Mouse (Mus musculus): ENCODE results near the gene Efcab11. TPM values are rescaled to one million over a fixed set of nuclear protein-coding genes. Genes with fewer than 3 reads are reported as not detected.

The Efcab11 gene
- polyA plus RNA-seq, 1 experiment from 2014 or later: 18.6 TPM

DNA sequence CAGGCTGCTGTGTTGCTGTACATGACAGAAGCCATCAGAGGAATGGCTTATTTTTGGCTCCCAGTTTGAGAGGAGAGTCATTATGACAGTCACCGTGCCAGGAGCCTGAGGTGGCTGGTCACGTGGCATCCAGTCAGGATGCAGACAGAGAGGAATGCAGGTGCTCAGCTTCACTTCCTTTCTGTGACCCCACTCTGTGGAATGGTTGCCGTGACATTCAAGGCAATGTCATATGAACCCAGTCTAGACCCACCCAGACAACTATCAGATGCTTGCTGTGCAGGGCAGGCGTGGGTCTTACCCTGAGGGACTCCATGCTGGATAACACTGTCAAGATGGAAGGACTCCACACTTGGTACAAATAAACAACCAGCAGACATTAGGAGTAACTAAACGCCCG, 146.0 kb downstream of the Efcab11 start:
- DNase-seq (ENCODE audit: low spot score) (no peak), ATAC-seq (ENCODE audit: insufficient read depth, low FRiP score, low TSS enrichment) (no peak)
- H3K36me3 ChIP-seq (ENCODE audit: control insufficient read depth, insufficient read depth, low read length): no peaks in the 10 kb centered on the region
- WGBS: 89% methylated on average over 6 of the region's 6 CpGs
- H3K27ac ChIP-seq (ENCODE audit: low read depth, low read length): no peak overlapping the region
- H3K4me3 ChIP-seq (ENCODE audit: low read depth, low read length): no peak overlapping the region
- no peak overlapping the region for H3K4me2 ChIP-seq (ENCODE audit: low read depth)
- H3K9me3 ChIP-seq (ENCODE audit: control insufficient read depth, low read length): no peaks in the 10 kb centered on the region
- H3K27me3 ChIP-seq (ENCODE audit: control insufficient read depth, insufficient read depth, low read length): no peaks in the 10 kb centered on the region
- no peak overlapping the region for H3K9ac ChIP-seq (ENCODE audit: low read length)
- 0 out of 2 replicates have a peak, but pooled peaks cover 5% of the 10 kb centered on the region for H3K4me1 ChIP-seq (ENCODE audit: control insufficient read depth, insufficient read depth, low read length)

DNA sequence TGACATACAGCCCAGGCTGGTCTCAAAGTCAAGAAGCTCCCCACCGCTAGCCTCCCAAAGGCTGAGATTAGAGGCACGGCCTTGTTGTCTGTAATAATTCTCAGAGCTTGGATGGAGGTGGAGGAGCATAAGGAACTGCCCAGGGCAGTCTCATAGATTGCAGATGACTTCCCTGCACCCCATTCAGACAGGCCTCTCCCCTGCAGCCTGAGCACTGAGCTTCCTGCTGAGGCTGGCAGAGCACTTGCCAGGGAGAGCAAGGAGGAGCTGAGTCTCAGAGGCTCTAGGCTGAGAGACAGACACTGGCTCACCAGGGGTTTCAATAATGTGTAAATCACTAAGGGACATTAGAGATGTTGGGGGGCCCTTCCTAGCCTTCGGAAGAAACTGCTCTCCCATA, 147.3 kb downstream of the Efcab11 start:
- Histone ChIP-seq H3K9ac (ENCODE audit: low read length) (no peak overlapping the region), H3K36me3 (ENCODE audit: control insufficient read depth, insufficient read depth, low read length) (no peaks in the 10 kb centered on the region), H3K27me3 (ENCODE audit: control insufficient read depth, insufficient read depth, low read length) (no peaks in the 10 kb centered on the region), H3K4me3 (ENCODE audit: low read depth, low read length) (no peak overlapping the region), H3K27ac (ENCODE audit: low read depth, low read length) (no peak overlapping the region), H3K4me1 (ENCODE audit: control insufficient read depth, insufficient read depth, low read length) (0 out of 2 replicates have a peak, but pooled peaks cover 5% of the 10 kb centered on the region), H3K9me3 (ENCODE audit: control insufficient read depth, low read length) (no peaks in the 10 kb centered on the region), H3K4me2 (ENCODE audit: low read depth) (no peak overlapping the region)
- peak; percentile 17 for DNase-seq (ENCODE audit: low spot score)
- no peak for ATAC-seq (ENCODE audit: insufficient read depth, low FRiP score, low TSS enrichment)
- WGBS: 37% methylated on average over 3 of the region's 3 CpGs

GRCm38 (mm10) chr12:99735172-99735571, 149.1 kb downstream of the Efcab11 start:
- no peak for DNase-seq (ENCODE audit: low spot score)
- H3K27ac ChIP-seq (ENCODE audit: low read depth, low read length): no peak overlapping the region
- no peaks in the 10 kb centered on the region for H3K9me3 ChIP-seq (ENCODE audit: control insufficient read depth, low read length)
- no peak overlapping the region for H3K4me2 ChIP-seq (ENCODE audit: low read depth)
- no peak overlapping the region for H3K4me3 ChIP-seq (ENCODE audit: low read depth, low read length)
- no peak for ATAC-seq (ENCODE audit: insufficient read depth, low FRiP score, low TSS enrichment)
- 0 out of 2 replicates have a peak, but pooled peaks cover 5% of the 10 kb centered on the region for H3K4me1 ChIP-seq (ENCODE audit: control insufficient read depth, insufficient read depth, low read length)
- no peaks in the 10 kb centered on the region for H3K27me3 ChIP-seq (ENCODE audit: control insufficient read depth, insufficient read depth, low read length)
- H3K9ac ChIP-seq (ENCODE audit: low read length): no peak overlapping the region
- H3K36me3 ChIP-seq (ENCODE audit: control insufficient read depth, insufficient read depth, low read length): no peaks in the 10 kb centered on the region
- WGBS: 54% methylated on average over 10 of the region's 10 CpGs

DNA sequence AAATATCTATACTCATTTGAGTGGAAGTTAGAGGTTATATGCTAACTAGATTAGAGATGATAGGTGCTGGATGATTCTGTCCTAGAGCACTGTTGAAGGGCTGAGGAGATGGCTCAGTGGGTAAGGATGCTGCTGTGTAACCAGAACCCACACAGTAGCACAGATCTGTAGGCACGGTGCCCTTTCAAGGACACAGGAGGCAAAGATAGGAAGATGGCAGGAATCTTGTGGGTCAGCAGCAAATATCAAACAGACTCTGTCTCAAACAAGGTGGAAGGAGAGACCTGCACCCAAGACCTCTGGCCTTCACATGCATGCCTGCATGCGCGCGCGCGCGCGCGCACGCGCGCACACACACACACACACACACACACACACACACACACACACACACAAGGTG, 160.0 kb downstream of the Efcab11 start:
- no peaks in the 10 kb centered on the region for H3K36me3 ChIP-seq (ENCODE audit: control insufficient read depth, insufficient read depth, low read length)
- no peak overlapping the region for H3K4me2 ChIP-seq (ENCODE audit: low read depth)
- H3K9me3 ChIP-seq (ENCODE audit: control insufficient read depth, low read length): no peaks in the 10 kb centered on the region
- H3K27ac ChIP-seq (ENCODE audit: low read depth, low read length): no peak overlapping the region
- no peaks in the 10 kb centered on the region for H3K4me1 ChIP-seq (ENCODE audit: control insufficient read depth, insufficient read depth, low read length)
- ATAC-seq (ENCODE audit: insufficient read depth, low FRiP score, low TSS enrichment) (no peak), DNase-seq (ENCODE audit: low spot score) (no peak)
- no peaks in the 10 kb centered on the region for H3K27me3 ChIP-seq (ENCODE audit: control insufficient read depth, insufficient read depth, low read length)
- no peak overlapping the region for H3K9ac ChIP-seq (ENCODE audit: low read length)
- H3K4me3 ChIP-seq (ENCODE audit: low read depth, low read length): no peak overlapping the region
- 98% methylated on average over 8 of the region's 12 CpGs for WGBS

DNA sequence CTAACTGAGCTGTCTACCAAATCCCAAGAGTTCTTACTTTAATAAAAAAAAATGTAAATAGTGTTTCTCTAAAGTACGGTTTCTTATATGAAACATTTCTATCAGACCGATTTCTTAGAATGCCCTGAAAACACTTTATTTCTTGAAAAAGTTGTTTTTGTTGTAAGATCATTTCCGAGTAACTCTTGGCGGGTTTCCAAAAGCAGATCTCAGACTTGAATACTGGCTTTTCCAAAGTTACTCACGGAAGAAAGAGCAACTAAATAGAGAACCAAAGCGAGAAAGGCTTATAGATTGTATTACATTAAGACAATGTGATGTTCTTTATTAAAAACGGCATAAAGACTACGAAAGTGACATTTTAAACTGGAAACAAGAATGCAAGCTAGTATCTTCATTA, 160.4 kb downstream of the Efcab11 start:
- Histone ChIP-seq H3K9me3 (ENCODE audit: control insufficient read depth, low read length) (no peaks in the 10 kb centered on the region), H3K27me3 (ENCODE audit: control insufficient read depth, insufficient read depth, low read length) (no peaks in the 10 kb centered on the region), H3K4me1 (ENCODE audit: control insufficient read depth, insufficient read depth, low read length) (no peaks in the 10 kb centered on the region), H3K4me2 (ENCODE audit: low read depth) (no peak overlapping the region), H3K27ac (ENCODE audit: low read depth, low read length) (no peak overlapping the region), H3K36me3 (ENCODE audit: control insufficient read depth, insufficient read depth, low read length) (no peaks in the 10 kb centered on the region), H3K9ac (ENCODE audit: low read length) (no peak overlapping the region), H3K4me3 (ENCODE audit: low read depth, low read length) (no peak overlapping the region)
- ATAC-seq (ENCODE audit: insufficient read depth, low FRiP score, low TSS enrichment) (no peak), DNase-seq (ENCODE audit: low spot score) (no peak)
- WGBS: 93% methylated on average over 8 of the region's 8 CpGs

DNA sequence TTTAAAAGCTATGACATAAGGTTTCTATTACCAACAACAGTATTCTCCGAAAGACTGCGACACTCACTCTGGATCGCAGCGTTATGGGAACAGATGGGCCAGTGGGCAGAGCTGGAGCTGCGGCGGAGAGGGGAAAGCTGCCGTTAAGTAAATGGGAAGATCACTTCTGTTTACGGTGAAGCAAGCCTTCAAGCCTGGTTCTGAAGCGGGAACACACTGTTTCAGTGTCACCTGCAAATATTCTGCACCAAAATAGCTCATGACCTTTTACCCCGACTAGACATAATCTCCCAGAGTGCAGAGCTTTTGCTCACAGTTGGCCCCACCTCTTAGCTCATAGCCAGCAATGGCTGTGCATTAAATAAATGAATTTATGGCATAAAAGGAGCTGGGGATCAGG, 162.9 kb downstream of the Efcab11 start:
- Histone ChIP-seq H3K9ac (ENCODE audit: low read length) (no peak overlapping the region), H3K36me3 (ENCODE audit: control insufficient read depth, insufficient read depth, low read length) (no peaks in the 10 kb centered on the region), H3K4me1 (ENCODE audit: control insufficient read depth, insufficient read depth, low read length) (no peaks in the 10 kb centered on the region), H3K27ac (ENCODE audit: low read depth, low read length) (no peak overlapping the region), H3K27me3 (ENCODE audit: control insufficient read depth, insufficient read depth, low read length) (no peaks in the 10 kb centered on the region), H3K4me3 (ENCODE audit: low read depth, low read length) (no peak overlapping the region), H3K4me2 (ENCODE audit: low read depth) (no peak overlapping the region), H3K9me3 (ENCODE audit: control insufficient read depth, low read length) (no peaks in the 10 kb centered on the region)
- no peak for DNase-seq (ENCODE audit: low spot score)
- WGBS: 81% methylated on average over 10 of the region's 10 CpGs
- no peak for ATAC-seq (ENCODE audit: insufficient read depth, low FRiP score, low TSS enrichment)

DNA sequence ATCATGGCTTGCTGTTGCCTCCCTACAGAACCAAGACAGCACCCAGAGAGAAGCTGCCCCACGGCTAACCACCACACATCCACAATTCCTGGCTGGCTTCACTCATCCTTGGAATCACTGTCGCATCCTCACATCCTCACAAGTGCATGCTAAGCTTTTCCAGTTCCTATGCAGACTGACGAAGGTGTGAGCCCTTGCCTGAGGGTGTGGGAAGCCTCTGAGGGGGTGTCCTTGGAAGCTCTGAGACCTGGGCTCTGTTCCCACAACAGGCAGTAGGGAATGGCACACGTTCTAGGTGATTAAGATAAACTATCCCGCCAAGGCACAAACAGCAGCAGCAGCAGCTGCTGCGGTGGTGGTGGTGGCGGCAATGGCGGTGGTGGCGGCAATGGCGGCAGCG, 164.5 kb downstream of the Efcab11 start:
- DNase-seq (ENCODE audit: low spot score) (no peak), ATAC-seq (ENCODE audit: insufficient read depth, low FRiP score, low TSS enrichment) (no peak)
- Histone ChIP-seq H3K4me1 (ENCODE audit: control insufficient read depth, insufficient read depth, low read length) (peaks cover 6% of the 10 kb centered on the region; the same call in 1 of the 2 replicates), H3K36me3 (ENCODE audit: control insufficient read depth, insufficient read depth, low read length) (no peaks in the 10 kb centered on the region), H3K27me3 (ENCODE audit: control insufficient read depth, insufficient read depth, low read length) (no peaks in the 10 kb centered on the region), H3K4me2 (ENCODE audit: low read depth) (no peak overlapping the region), H3K27ac (ENCODE audit: low read depth, low read length) (no peak overlapping the region), H3K9me3 (ENCODE audit: control insufficient read depth, low read length) (no peaks in the 10 kb centered on the region), H3K9ac (ENCODE audit: low read length) (no peak overlapping the region), H3K4me3 (ENCODE audit: low read depth, low read length) (no peak overlapping the region)
- 95% methylated on average over 11 of the region's 11 CpGs for WGBS

DNA sequence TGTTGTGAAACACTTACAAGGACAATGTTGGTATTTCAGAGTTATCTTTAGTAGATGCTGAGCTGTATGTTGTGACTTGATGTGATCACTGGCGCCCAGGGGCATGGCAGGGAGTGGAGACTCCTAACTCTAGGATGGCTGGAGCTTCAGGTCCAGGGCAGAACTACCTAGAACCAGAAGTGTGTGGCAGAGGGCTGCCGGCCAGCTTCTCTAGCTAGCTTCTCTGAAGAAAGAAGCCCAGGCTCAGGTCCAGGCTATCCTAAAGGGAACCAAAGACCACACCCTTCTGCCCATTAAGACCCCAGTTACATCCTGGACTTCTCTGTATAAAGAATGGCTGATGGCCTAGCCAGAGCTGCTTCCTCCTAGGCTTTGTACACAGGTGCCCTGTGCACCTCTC, 166.1 kb downstream of the Efcab11 start:
- Histone ChIP-seq H3K4me1 (ENCODE audit: control insufficient read depth, insufficient read depth, low read length) (peaks cover 6% of the 10 kb centered on the region; the same call in 1 of the 2 replicates), H3K27ac (ENCODE audit: low read depth, low read length) (no peak overlapping the region), H3K9ac (ENCODE audit: low read length) (no peak overlapping the region), H3K4me3 (ENCODE audit: low read depth, low read length) (no peak overlapping the region), H3K36me3 (ENCODE audit: control insufficient read depth, insufficient read depth, low read length) (no peaks in the 10 kb centered on the region), H3K4me2 (ENCODE audit: low read depth) (no peak overlapping the region), H3K27me3 (ENCODE audit: control insufficient read depth, insufficient read depth, low read length) (no peaks in the 10 kb centered on the region), H3K9me3 (ENCODE audit: control insufficient read depth, low read length) (no peaks in the 10 kb centered on the region)
- DNase-seq (ENCODE audit: low spot score): no peak
- ATAC-seq (ENCODE audit: insufficient read depth, low FRiP score, low TSS enrichment): no peak
- WGBS: 96% methylated on average over 2 of the region's 2 CpGs

DNA sequence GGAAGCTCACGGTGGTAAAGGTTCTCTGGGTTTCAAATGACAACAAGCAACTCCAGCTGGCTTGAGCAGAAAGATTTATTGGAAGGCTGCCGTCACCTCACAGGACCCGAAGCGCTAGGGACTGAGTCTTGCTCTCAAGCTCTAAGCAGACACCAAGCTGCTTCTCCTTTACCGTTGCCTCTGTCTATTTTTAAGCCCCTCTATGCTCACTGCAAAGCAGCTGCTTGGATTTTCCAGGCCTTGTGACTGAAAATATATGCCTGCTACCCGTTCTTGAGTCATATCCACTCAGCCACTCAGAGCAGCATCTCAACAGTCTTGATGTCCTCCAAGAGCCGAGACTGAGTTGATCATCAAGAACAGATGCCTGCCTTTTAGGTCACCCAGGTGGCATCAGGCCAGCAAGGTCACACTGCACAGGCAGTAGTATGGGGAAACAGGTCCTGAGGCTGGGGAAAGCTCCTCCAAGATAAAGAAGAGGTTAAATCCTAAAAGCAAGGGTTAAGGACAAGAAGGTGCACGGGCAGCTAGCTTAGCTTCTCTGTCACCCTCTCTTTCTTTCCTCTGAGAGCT, 168.1 kb downstream of the Efcab11 start:
- DNase-seq (ENCODE audit: low spot score) (peak; percentile 34), ATAC-seq (ENCODE audit: insufficient read depth, low FRiP score, low TSS enrichment) (no peak)
- Histone ChIP-seq H3K27ac (ENCODE audit: low read depth, low read length) (no peak overlapping the region), H3K27me3 (ENCODE audit: control insufficient read depth, insufficient read depth, low read length) (no peaks in the 10 kb centered on the region), H3K9me3 (ENCODE audit: control insufficient read depth, low read length) (no peaks in the 10 kb centered on the region), H3K9ac (ENCODE audit: low read length) (no peak overlapping the region), H3K4me3 (ENCODE audit: low read depth, low read length) (no peak overlapping the region), H3K4me1 (ENCODE audit: control insufficient read depth, insufficient read depth, low read length) (peaks cover 6% of the 10 kb centered on the region; the same call in 1 of the 2 replicates), H3K4me2 (ENCODE audit: low read depth) (no peak overlapping the region), H3K36me3 (ENCODE audit: control insufficient read depth, insufficient read depth, low read length) (no peaks in the 10 kb centered on the region)
- 44% methylated on average over 8 of the region's 8 CpGs for WGBS

Data from neural tube, embryonic 11.5 days (tissue).